Mouse (Mus musculus): Measurements from ENCODE around the gene Zfyve26. TPM values are rescaled to one million over a fixed set of nuclear protein-coding genes. Genes with fewer than 3 reads are reported as not detected.

The Zfyve26 gene
- polyA plus RNA-seq, 1 experiment from 2014 or later: 4.8 TPM

- WGBS (ENCODE audit: insufficient replicate concordance): 89% methylated on average over 8 of the region's 8 CpGs
- TF ChIP-seq EP300 (IDR thresholded peaks at IDR 0.05; ENCODE audit: low read depth) (no peak), CTCF (IDR thresholded peaks at IDR 0.05; ENCODE audit: low read depth) (no peak)
- no peak overlapping the region for H3K4me2 ChIP-seq (ENCODE audit: low read depth, low read length)
- no peak overlapping the region for H3K4me3 ChIP-seq (ENCODE audit: low read depth, low read length)
- no peaks in the 10 kb centered on the region for H3K27me3 ChIP-seq (ENCODE audit: insufficient read depth, low read length)
- no peaks in the 10 kb centered on the region for H3K9me3 ChIP-seq (ENCODE audit: low read length)
- peaks cover 9% of the 10 kb centered on the region; the same call in 1 of the 2 replicates for H3K4me1 ChIP-seq (ENCODE audit: insufficient read depth)
- DNase-seq (no peak), ATAC-seq (no peak)
- H3K9ac ChIP-seq (replicated peaks): no peak overlapping the region
- H3K36me3 ChIP-seq (replicated peaks; ENCODE audit: insufficient read depth, low read length): no peaks in the 10 kb centered on the region
- H3K27ac ChIP-seq (ENCODE audit: low read depth): no peak overlapping the region
These were observed 84.7 kb downstream of the Zfyve26 start for GRCm38 (mm10) chr12:79211447-79211846.

GRCm38 (mm10) chr12:79208703-79209464 is 87.2 kb downstream of the Zfyve26 start, which contains the start of gene Rdh12:
Gene Rdh12 (plus strand): TSS chr12:79208914.
- TF ChIP-seq CTCF (IDR thresholded peaks at IDR 0.05; ENCODE audit: low read depth) (no peak), EP300 (IDR thresholded peaks at IDR 0.05; ENCODE audit: low read depth) (no peak)
- Histone ChIP-seq H3K27ac (ENCODE audit: low read depth) (peak within 1 kb of the TSS; percentile 37; the same call in 1 of the 2 replicates), H3K4me3 (ENCODE audit: low read depth, low read length) (peak within 1 kb of the TSS; percentile 41), H3K4me1 (ENCODE audit: insufficient read depth) (peaks cover 9% of the 10 kb centered on the region; the same call in 1 of the 2 replicates), H3K9me3 (ENCODE audit: low read length) (no peaks in the 10 kb centered on the region), H3K9ac (replicated peaks) (peak within 1 kb of the TSS; percentile 44; the same call in 1 of the 2 replicates), H3K36me3 (replicated peaks; ENCODE audit: insufficient read depth, low read length) (no peaks in the 10 kb centered on the region), H3K4me2 (ENCODE audit: low read depth, low read length) (peak within 1 kb of the TSS; percentile 67), H3K27me3 (ENCODE audit: insufficient read depth, low read length) (no peaks in the 10 kb centered on the region)
- DNase-seq: peak; percentile 33
- ATAC-seq: peak; percentile 23; the same call in 1 of the 2 replicates
- 3% methylated on average over 13 of the region's 13 CpGs for WGBS (ENCODE audit: insufficient replicate concordance)

DNA sequence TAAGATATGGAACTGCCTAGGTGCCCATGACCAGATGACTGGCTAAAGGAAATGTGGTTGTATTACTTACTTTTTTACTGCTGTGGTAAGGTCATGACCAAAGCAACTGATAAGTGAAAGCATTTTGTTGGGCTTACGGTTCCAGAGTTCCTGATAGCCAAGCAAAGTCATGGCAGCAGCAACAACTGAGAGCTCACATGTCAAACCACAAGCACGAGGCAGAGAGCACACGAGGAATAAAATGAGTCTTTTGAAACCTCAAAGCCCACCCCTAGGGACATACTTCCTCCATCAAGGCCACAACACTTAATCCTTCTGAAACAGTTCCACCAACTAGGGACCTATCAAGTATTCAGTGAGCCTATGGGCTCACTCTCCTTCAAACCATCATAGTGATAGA is 94.2 kb downstream of the Zfyve26 start:
- no peak for ATAC-seq
- H3K4me1 ChIP-seq (ENCODE audit: insufficient read depth): no peaks in the 10 kb centered on the region
- 34% methylated on average over 3 of the region's 3 CpGs for WGBS (ENCODE audit: insufficient replicate concordance)

GRCm38 (mm10) chr12:79197105-79197504 is 99.0 kb downstream of the Zfyve26 start:
- no peak for ATAC-seq
- Histone ChIP-seq H3K27ac (ENCODE audit: low read depth) (no peak overlapping the region), H3K4me1 (ENCODE audit: insufficient read depth) (peaks cover under 1% of the 10 kb centered on the region; the same call in 1 of the 2 replicates), H3K4me3 (ENCODE audit: low read depth, low read length) (no peak overlapping the region), H3K9ac (replicated peaks) (no peak overlapping the region), H3K36me3 (replicated peaks; ENCODE audit: insufficient read depth, low read length) (no peaks in the 10 kb centered on the region), H3K27me3 (ENCODE audit: insufficient read depth, low read length) (no peaks in the 10 kb centered on the region), H3K9me3 (ENCODE audit: low read length) (no peaks in the 10 kb centered on the region), H3K4me2 (ENCODE audit: low read depth, low read length) (no peak overlapping the region)
- TF ChIP-seq CTCF (IDR thresholded peaks at IDR 0.05; ENCODE audit: low read depth) (no peak), EP300 (IDR thresholded peaks at IDR 0.05; ENCODE audit: low read depth) (no peak)
- DNase-seq: no peak
- 79% methylated on average over 5 of the region's 5 CpGs for whole genome bisulfite sequencing (ENCODE audit: insufficient replicate concordance)

More for the DNA sequence above, 94.2 kb downstream of the Zfyve26 start:
- DNase-seq: no peak
- no peak overlapping the region for H3K9ac ChIP-seq (replicated peaks)
- H3K4me3 ChIP-seq (ENCODE audit: low read depth, low read length): no peak overlapping the region
- no peak overlapping the region for H3K27ac ChIP-seq (ENCODE audit: low read depth)
- H3K9me3 ChIP-seq (ENCODE audit: low read length): no peaks in the 10 kb centered on the region
- H3K4me2 ChIP-seq (ENCODE audit: low read depth, low read length): no peak overlapping the region
- H3K27me3 ChIP-seq (ENCODE audit: insufficient read depth, low read length): no peaks in the 10 kb centered on the region
- H3K36me3 ChIP-seq (replicated peaks; ENCODE audit: insufficient read depth, low read length): no peaks in the 10 kb centered on the region
- no peak for TF ChIP-seq EP300 (IDR thresholded peaks at IDR 0.05; ENCODE audit: low read depth)
- TF ChIP-seq CTCF (IDR thresholded peaks at IDR 0.05; ENCODE audit: low read depth): no peak

DNA sequence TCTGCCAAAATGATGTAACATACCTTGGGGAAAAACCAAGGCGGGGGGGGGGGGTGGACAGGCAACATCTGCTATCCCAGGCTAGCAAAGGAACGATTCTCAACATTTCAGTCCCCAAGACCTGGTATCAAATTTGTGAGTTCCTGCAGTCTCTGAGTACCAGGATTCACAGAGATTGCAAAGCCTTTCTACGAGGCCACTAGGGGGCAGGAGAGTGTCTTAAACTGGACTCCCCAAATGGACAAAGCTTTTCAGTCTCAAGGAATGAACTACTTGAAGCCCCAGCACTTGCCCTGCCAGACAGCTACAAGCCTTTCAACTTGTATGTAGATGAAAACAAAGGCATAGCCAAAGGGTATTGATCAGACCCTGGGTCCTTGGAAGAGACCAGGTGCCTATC is 102.7 kb downstream of the Zfyve26 start:
- H3K4me2 ChIP-seq (ENCODE audit: low read depth, low read length): no peak overlapping the region
- H3K36me3 ChIP-seq (replicated peaks; ENCODE audit: insufficient read depth, low read length): peaks cover 4% of the 10 kb centered on the region; the same call in 1 of the 2 replicates
- H3K9ac ChIP-seq (replicated peaks): no peak overlapping the region
- H3K27me3 ChIP-seq (ENCODE audit: insufficient read depth, low read length): no peaks in the 10 kb centered on the region
- ATAC-seq (no peak), DNase-seq (peak; percentile 78)
- 0% methylated on average over 3 of the region's 3 CpGs for WGBS (ENCODE audit: insufficient replicate concordance)
- no peaks in the 10 kb centered on the region for H3K9me3 ChIP-seq (ENCODE audit: low read length)
- peaks cover 15% of the 10 kb centered on the region for H3K4me1 ChIP-seq (ENCODE audit: insufficient read depth)
- TF ChIP-seq EP300 (IDR thresholded peaks at IDR 0.05; ENCODE audit: low read depth) (no peak), CTCF (IDR thresholded peaks at IDR 0.05; ENCODE audit: low read depth) (peak; percentile 86)
- no peak overlapping the region for H3K27ac ChIP-seq (ENCODE audit: low read depth)
- no peak overlapping the region for H3K4me3 ChIP-seq (ENCODE audit: low read depth, low read length)

- no peaks in the 10 kb centered on the region for H3K9me3 ChIP-seq (ENCODE audit: low read length)
- H3K27me3 ChIP-seq (ENCODE audit: insufficient read depth, low read length): no peaks in the 10 kb centered on the region
- H3K4me2 ChIP-seq (ENCODE audit: low read depth, low read length): peak within 1 kb of the TSS; percentile 93
- ATAC-seq (no peak), DNase-seq (no peak)
- WGBS (ENCODE audit: insufficient replicate concordance): 61% methylated on average over 6 of the region's 6 CpGs
- H3K36me3 ChIP-seq (replicated peaks; ENCODE audit: insufficient read depth, low read length): peaks cover 15% of the 10 kb centered on the region
- H3K9ac ChIP-seq (replicated peaks): peak within 1 kb of the TSS; percentile 70
- peak within 1 kb of the TSS; percentile 74 for H3K4me3 ChIP-seq (ENCODE audit: low read depth, low read length)
- peak within 1 kb of the TSS; percentile 80 for H3K27ac ChIP-seq (ENCODE audit: low read depth)
- H3K4me1 ChIP-seq (ENCODE audit: insufficient read depth): peaks cover 15% of the 10 kb centered on the region
- TF ChIP-seq EP300 (IDR thresholded peaks at IDR 0.05; ENCODE audit: low read depth): no peak
- TF ChIP-seq CTCF (IDR thresholded peaks at IDR 0.05; ENCODE audit: low read depth): no peak
These were observed 103.9 kb downstream of the Zfyve26 start, which contains the start of gene Rdh11 for GRCm38 (mm10) chr12:79192193-79192592. Gene Rdh11 (minus strand): TSS chr12:79192293.

Data from liver, postnatal 0 days (tissue).